Comparison of ENCODE assay signal across 17 mouse cellular contexts in genomic region chr5:141433286-141433685, GRCm38 (mm10).
"Had no signal": no experiment of that assay in that cellular context is flagged by ENCODE, and none has a peak within 500 bp of the region (broad histone marks: within the 10 kb centered on the region; RNA-seq: fewer than 3 reads in every experiment).

No protein-coding gene starts in this region.

- ATAC-seq: midbrain, embryonic 16.5 days had no signal

- H3K9me3 ChIP-seq: midbrain, embryonic 12.5 days; neural tube, embryonic 13.5 days; neural tube, embryonic 15.5 days; stomach, embryonic 15.5 days had no signal

- H3K9ac ChIP-seq: liver, embryonic 14.5 days; lung, embryonic 14.5 days; midbrain, embryonic 12.5 days; neural tube, embryonic 13.5 days; neural tube, embryonic 15.5 days; stomach, embryonic 15.5 days had no signal

- H3K27ac ChIP-seq: liver, embryonic 14.5 days; midbrain, embryonic 12.5 days; neural tube, embryonic 13.5 days; neural tube, embryonic 15.5 days; stomach, embryonic 15.5 days; stomach, postnatal 0 days had no signal

- H3K36me3 ChIP-seq: midbrain, embryonic 12.5 days; neural tube, embryonic 13.5 days; neural tube, embryonic 15.5 days; stomach, embryonic 15.5 days had no signal

- H3K4me1 ChIP-seq: neural tube, embryonic 13.5 days; neural tube, embryonic 15.5 days; stomach, embryonic 15.5 days had no signal

- H3K27me3 ChIP-seq: midbrain, embryonic 12.5 days; neural tube, embryonic 13.5 days; neural tube, embryonic 15.5 days; stomach, embryonic 15.5 days had no signal

- H3K4me3 ChIP-seq: midbrain, embryonic 12.5 days; myocyte; neural tube, embryonic 13.5 days; neural tube, embryonic 15.5 days; stomach, embryonic 15.5 days had no signal

- DNase-seq: lung, adult 18-20 months; lung, embryonic 14.5 days; lung, postnatal 10 days; lung, postnatal 4 days; midbrain, embryonic 14.5 days; right cerebral cortex, postnatal 14 days; thymus, adult 2 months; thymus, postnatal 25 days; thymus, postnatal 4 days had no signal

- H3K4me2 ChIP-seq: lung, embryonic 14.5 days; midbrain, embryonic 12.5 days; neural tube, embryonic 13.5 days; neural tube, embryonic 15.5 days; stomach, embryonic 15.5 days had no signal
